Comparison of ENCODE assay signal across 8 mouse cellular contexts in genomic region chr8:44938643-44938979, GRCm38 (mm10). TPM values are rescaled to one million over a fixed set of nuclear protein-coding genes. Genes with fewer than 3 reads are reported as not detected.
DNase-seq lines count a peak whose midpoint lies in the region; ATAC-seq lines count a peak whose summit lies in the region.

No protein-coding gene starts in this region.

- no peaks in the 10 kb centered on the region for H3K27me3 ChIP-seq in kidney, embryonic 15.5 days
- H3K27me3 ChIP-seq in embryonic facial prominence, embryonic 10.5 days (replicated peaks; ENCODE audit: low read depth, poor library complexity, severe bottlenecking), result 0 out of 2 replicates have a peak, but pooled peaks cover 4% of the 10 kb centered on the region
- H3K27me3 ChIP-seq in hindbrain, embryonic 15.5 days, result no peaks in the 10 kb centered on the region
- no peaks in the 10 kb centered on the region for H3K27me3 ChIP-seq in midbrain, embryonic 16.5 days (ENCODE audit: control insufficient read depth, insufficient read depth, low read depth, low read length)

- no peak for DNase-seq in kidney, postnatal 25 days
- DNase-seq in embryonic facial prominence, embryonic 10.5 days (ENCODE audit: low spot score), result no peak
- no peak for DNase-seq in c-Kit-positive CD71-positive TER-119-positive erythroid progenitor cells, embryonic 14.5 days (ENCODE audit: low spot score)
- DNase-seq in embryo, embryonic 10.5 days (ENCODE audit: low spot score), result no peak

- H3K36me3 ChIP-seq in kidney, embryonic 15.5 days, result peaks cover 6% of the 10 kb centered on the region; the same call in 1 of the 2 replicates
- peaks cover 26% of the 10 kb centered on the region for H3K36me3 ChIP-seq in embryonic facial prominence, embryonic 10.5 days (replicated peaks)
- H3K36me3 ChIP-seq in hindbrain, embryonic 15.5 days, result no peaks in the 10 kb centered on the region
- no peaks in the 10 kb centered on the region for H3K36me3 ChIP-seq in midbrain, embryonic 16.5 days (ENCODE audit: control insufficient read depth, insufficient read depth, low read length)

- peak overlapping the region; percentile 98 for H3K27ac ChIP-seq in kidney, embryonic 15.5 days
- peak overlapping the region; percentile 92 for H3K27ac ChIP-seq in embryonic facial prominence, embryonic 10.5 days (replicated peaks)
- peak overlapping the region; percentile 90 for H3K27ac ChIP-seq in hindbrain, embryonic 15.5 days (replicated peaks)
- peak overlapping the region; percentile 81 for H3K27ac ChIP-seq in midbrain, embryonic 16.5 days (ENCODE audit: low read length)

- H3K4me3 ChIP-seq in kidney, embryonic 15.5 days (replicated peaks), result peak overlapping the region; percentile 83
- H3K4me3 ChIP-seq in embryonic facial prominence, embryonic 10.5 days, result peak overlapping the region; percentile 79
- H3K4me3 ChIP-seq in hindbrain, embryonic 15.5 days, result peak overlapping the region; percentile 84
- H3K4me3 ChIP-seq in midbrain, embryonic 16.5 days (ENCODE audit: low read depth, low read length), result peak overlapping the region; percentile 80

- peaks cover 34% of the 10 kb centered on the region for H3K4me1 ChIP-seq in kidney, embryonic 15.5 days
- H3K4me1 ChIP-seq in embryonic facial prominence, embryonic 10.5 days, result peaks cover 18% of the 10 kb centered on the region
- H3K4me1 ChIP-seq in hindbrain, embryonic 15.5 days (replicated peaks), result peaks cover 15% of the 10 kb centered on the region
- peaks cover 7% of the 10 kb centered on the region; the same call in 1 of the 2 replicates for H3K4me1 ChIP-seq in midbrain, embryonic 16.5 days (ENCODE audit: control insufficient read depth, insufficient read depth, low read length)

- peak overlapping the region; percentile 86 for H3K4me2 ChIP-seq in kidney, embryonic 15.5 days
- H3K4me2 ChIP-seq in hindbrain, embryonic 15.5 days, result peak overlapping the region; percentile 84
- H3K4me2 ChIP-seq in midbrain, embryonic 16.5 days (ENCODE audit: low read length), result peak overlapping the region; percentile 85

- no peaks in the 10 kb centered on the region for H3K9me3 ChIP-seq in kidney, embryonic 15.5 days (replicated peaks)
- H3K9me3 ChIP-seq in embryonic facial prominence, embryonic 10.5 days, result no peaks in the 10 kb centered on the region
- H3K9me3 ChIP-seq in hindbrain, embryonic 15.5 days, result no peaks in the 10 kb centered on the region
- no peaks in the 10 kb centered on the region for H3K9me3 ChIP-seq in midbrain, embryonic 16.5 days (replicated peaks; ENCODE audit: control insufficient read depth, low read length, poor library complexity, severe bottlenecking)

- WGBS in kidney, embryonic 15.5 days, result 1% methylated on average over 12 of the region's 12 CpGs
- under 1% methylated on average over 12 of the region's 12 CpGs for WGBS in embryonic facial prominence, embryonic 10.5 days
- WGBS in hindbrain, embryonic 15.5 days, result under 1% methylated on average over 12 of the region's 12 CpGs
- under 1% methylated on average over 12 of the region's 12 CpGs for WGBS in midbrain, embryonic 16.5 days

- ATAC-seq in kidney, embryonic 15.5 days (replicated peaks; ENCODE audit: low FRiP score), result no peak
- ATAC-seq in hindbrain, embryonic 15.5 days (ENCODE audit: low FRiP score, low read depth), result no peak
- no peak for ATAC-seq in midbrain, embryonic 16.5 days
- ATAC-seq in frontal cortex, adult (ENCODE audit: low TSS enrichment), result no peak

- peak overlapping the region; percentile 81 for H3K9ac ChIP-seq in kidney, embryonic 15.5 days
- H3K9ac ChIP-seq in hindbrain, embryonic 15.5 days, result peak overlapping the region; percentile 63
- peak overlapping the region; percentile 69 for H3K9ac ChIP-seq in midbrain, embryonic 16.5 days (ENCODE audit: low read depth, low read length)

RNA-seq across cellular contexts. Expression of gene Fat1, which starts 3.4 kb away (rescaled TPM):
- polyA plus RNA-seq in kidney, embryonic 15.5 days (2015; fragmentation: Nextera tagmentation; extraction: Ambion mirVana), result 21.3 and 21.9 TPM in 2 replicates
- 17.2 and 18.6 TPM in 2 replicates for polyA plus RNA-seq in embryonic facial prominence, embryonic 10.5 days (2016; fragmentation: Nextera tagmentation; extraction: Ambion mirVana)
- polyA plus RNA-seq in hindbrain, embryonic 15.5 days (2015; fragmentation: Nextera tagmentation; extraction: Ambion mirVana), result 14.6 and 15.8 TPM in 2 replicates
- polyA plus RNA-seq in midbrain, embryonic 16.5 days (2015; fragmentation: Nextera tagmentation; extraction: Ambion mirVana), result 9.8 and 13.9 TPM in 2 replicates
